Mouse (Mus musculus) heart, postnatal 4 days (tissue): ENCODE data around the gene Lpp. TPM values are rescaled to one million over a fixed set of nuclear protein-coding genes. Genes with fewer than 3 reads are reported as not detected.
A peak's percentile ranks its signal among the peaks of the same experiment; 100 is the strongest.

Experiments used
- DNase-seq: peaks from one replicate; pipeline ENCODE4 v3.0.0; 2021
- total RNA-seq, 2 experiments: library from RNA; stranded (reverse); gene quantifications; 2 replicates each; pipeline ENCODE4 v1.2.3; 2021

Gene Lpp
- total RNA-seq, 2 experiments from 2014 or later = 77.6 to 80.1 TPM

- DNase-seq = no peak
Measured at GRCm38 (mm10) chr16:24471801-24472200, 78.5 kb downstream of the Lpp start.

- DNase-seq = no peak
Measured at GRCm38 (mm10) chr16:24473966-24474365, 80.7 kb downstream of the Lpp start.

GRCm38 (mm10) chr16:24474781-24475180, 81.5 kb downstream of the Lpp start:
- DNase-seq = no peak

- DNase-seq = no peak
Measured at GRCm38 (mm10) chr16:24475305-24475947, 82.1 kb downstream of the Lpp start.

GRCm38 (mm10) chr16:24476911-24477401, 83.6 kb downstream of the Lpp start:
- DNase-seq = no peak

- no peak for DNase-seq
Measured at GRCm38 (mm10) chr16:24478006-24478405, 84.7 kb downstream of the Lpp start.

- no peak for DNase-seq
Measured at GRCm38 (mm10) chr16:24478851-24479250, 85.5 kb downstream of the Lpp start.

GRCm38 (mm10) chr16:24482648-24483047, 89.3 kb downstream of the Lpp start:
- no peak for DNase-seq

- DNase-seq = peak; percentile 55
Measured at GRCm38 (mm10) chr16:24483527-24484101, 90.3 kb downstream of the Lpp start.

GRCm38 (mm10) chr16:24487782-24488241, 94.5 kb downstream of the Lpp start:
- DNase-seq = peak; percentile 89

GRCm38 (mm10) chr16:24489516-24490285, 96.4 kb downstream of the Lpp start:
- DNase-seq = no peak

- DNase-seq = peak; percentile 35
Measured at GRCm38 (mm10) chr16:24490751-24491485, 97.6 kb downstream of the Lpp start.

GRCm38 (mm10) chr16:24491486-24491758, 98.1 kb downstream of the Lpp start:
- no peak for DNase-seq

GRCm38 (mm10) chr16:24492194-24492940, 99.1 kb downstream of the Lpp start:
- DNase-seq = peak; percentile 63

GRCm38 (mm10) chr16:24494531-24494930, 101.2 kb downstream of the Lpp start:
- DNase-seq = peak; percentile 46

- peak; percentile 33 for DNase-seq
Measured at GRCm38 (mm10) chr16:24495461-24495860, 102.2 kb downstream of the Lpp start.

GRCm38 (mm10) chr16:24496635-24497034, 103.3 kb downstream of the Lpp start:
- DNase-seq = no peak

- no peak for DNase-seq
Measured at GRCm38 (mm10) chr16:24497413-24497812, 104.1 kb downstream of the Lpp start.

- no peak for DNase-seq
Measured at GRCm38 (mm10) chr16:24498103-24498659, 104.9 kb downstream of the Lpp start.

GRCm38 (mm10) chr16:24501197-24501596, 107.9 kb downstream of the Lpp start:
- DNase-seq = no peak

- peak; percentile 27 for DNase-seq
Measured at GRCm38 (mm10) chr16:24501628-24502294, 108.5 kb downstream of the Lpp start.
